Mouse (Mus musculus) lung, embryonic 14.5 days (tissue): ENCODE results near the gene Msrb3. TPM values are rescaled to one million over a fixed set of nuclear protein-coding genes. Genes with fewer than 3 reads are reported as not detected.

Experiments
- ATAC-seq: fragments of 200-750 bp; cut with Nextera tagmentation; 2 replicates; pipeline ENCODE4 v1.8.0; 2017; ENCODE audit warnings: mild to moderate bottlenecking, moderate TSS enrichment, moderate library complexity; ENCODE audit not compliant: insufficient read depth
- DNase-seq: peaks from one replicate; pipeline ENCODE4 v3.0.0-alpha.2; 2015
- H3K27ac ChIP-seq: fragments of 300-500 bp; sonication (generic); 2 replicates; pipeline ENCODE4 v1.5.1; 2014; ENCODE audit warnings: low read depth, mild to moderate bottlenecking, moderate library complexity
- H3K27me3 ChIP-seq: fragments of 300-500 bp; sonication (generic); 2 replicates; pipeline ENCODE4 v1.6.1; 2014; ENCODE audit warnings: low read length, control low read depth; ENCODE audit not compliant: insufficient read depth
- H3K36me3 ChIP-seq: fragments of 300-500 bp; sonication (generic); 2 replicates; pipeline ENCODE4 v1.6.1; 2014; ENCODE audit warnings: control low read depth; ENCODE audit not compliant: insufficient read depth
- H3K4me1 ChIP-seq: fragments of 300-500 bp; sonication (generic); 2 replicates; pipeline ENCODE4 v1.6.1; 2014; ENCODE audit warnings: antibody characterized with exemption, control low read depth; ENCODE audit not compliant: insufficient read depth
- H3K4me2 ChIP-seq: fragments of 300-500 bp; sonication (generic); 2 replicates; pipeline ENCODE4 v1.6.1; 2014; ENCODE audit warnings: mild to moderate bottlenecking
- H3K4me3 ChIP-seq: fragments of 300-500 bp; sonication (generic); 2 replicates; pipeline ENCODE4 v1.5.1; 2014; ENCODE audit warnings: low read depth, low read length
- H3K9ac ChIP-seq: fragments of 300-500 bp; sonication (generic); 2 replicates; pipeline ENCODE4 v1.6.1; 2014
- H3K9me3 ChIP-seq: fragments of 300-500 bp; sonication (generic); 2 replicates; pipeline ENCODE4 v1.6.1; 2016; ENCODE audit warnings: low read depth, low read length, control low read depth
- CTCF ChIP-seq: IDR thresholded peaks from 2 replicates; pipeline ENCODE4 v1.5.1; 2016; ENCODE audit warnings: antibody characterized with exemption, low read depth
- WGBS: fragments of 180-500 bp; shearing (Covaris S2); extraction: QIAGEN DNeasy Blood & Tissue Kit; methylation state at CpG from one replicate; pipeline ENCODE4 v1.1.7; 2014; 5-methylcytosine and 5-hydroxymethylcytosine counted together
- polyA plus RNA-seq: library from polyadenylated mRNA; unstranded; fragments of >200 nt; fragmentation: Nextera tagmentation; extraction: Ambion mirVana; gene quantifications from 2 replicates; pipeline ENCODE4 v1.2.1, GENCODE M21; 2014

Msrb3 gene
- polyA plus RNA-seq, 1 experiment from 2014 or later, result 13.0 TPM

DNA sequence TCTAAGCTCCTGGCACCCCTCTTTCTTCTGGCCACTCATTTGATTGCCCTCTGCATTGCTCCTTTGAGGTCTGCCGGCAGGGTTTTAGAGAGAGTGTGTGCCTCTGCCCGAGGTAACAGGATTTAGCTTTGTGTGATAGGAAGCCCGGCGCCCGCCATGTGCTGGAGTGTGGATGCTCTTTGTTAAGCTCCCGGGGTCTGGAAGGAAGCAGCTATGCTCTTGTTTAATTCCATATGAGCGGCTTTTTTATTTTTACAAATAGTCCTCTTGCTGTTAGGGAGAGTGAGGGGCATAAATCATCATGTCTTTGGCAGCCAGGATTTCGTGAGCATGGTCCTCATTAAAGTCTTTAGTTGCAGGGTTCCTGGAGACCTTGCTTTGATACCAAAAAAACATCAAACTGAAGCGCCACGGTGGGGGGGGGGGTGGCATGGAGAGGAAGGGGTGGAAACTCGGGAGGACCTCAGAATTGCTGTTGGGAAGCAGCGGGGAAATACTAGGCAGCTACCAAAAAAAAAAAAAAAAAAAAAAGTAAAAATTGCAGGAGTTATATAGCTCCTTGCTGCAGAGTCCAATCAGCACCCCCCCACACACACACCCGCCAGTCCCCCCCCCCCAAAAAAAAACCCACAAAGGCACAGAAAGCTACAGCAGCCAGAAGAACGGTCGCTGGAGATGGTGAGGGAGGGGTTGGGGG, 154.3 kb downstream of the Msrb3 start:
- Histone ChIP-seq H3K9ac (peak overlapping the region; percentile 32), H3K4me3 (peak overlapping the region; percentile 28), H3K27me3 (no peaks in the 10 kb centered on the region), H3K4me2 (peak overlapping the region; percentile 69), H3K27ac (peak overlapping the region; percentile 79; the same call in 1 of the 2 replicates), H3K36me3 (no peaks in the 10 kb centered on the region), H3K4me1 (peaks cover 6% of the 10 kb centered on the region; the same call in 1 of the 2 replicates), H3K9me3 (no peaks in the 10 kb centered on the region)
- peak; percentile 2; the same call in 1 of the 2 replicates for ATAC-seq
- DNase-seq, result peak; percentile 57
- TF ChIP-seq CTCF, result no peak
- 5% methylated on average over 15 of the region's 15 CpGs for WGBS

DNA sequence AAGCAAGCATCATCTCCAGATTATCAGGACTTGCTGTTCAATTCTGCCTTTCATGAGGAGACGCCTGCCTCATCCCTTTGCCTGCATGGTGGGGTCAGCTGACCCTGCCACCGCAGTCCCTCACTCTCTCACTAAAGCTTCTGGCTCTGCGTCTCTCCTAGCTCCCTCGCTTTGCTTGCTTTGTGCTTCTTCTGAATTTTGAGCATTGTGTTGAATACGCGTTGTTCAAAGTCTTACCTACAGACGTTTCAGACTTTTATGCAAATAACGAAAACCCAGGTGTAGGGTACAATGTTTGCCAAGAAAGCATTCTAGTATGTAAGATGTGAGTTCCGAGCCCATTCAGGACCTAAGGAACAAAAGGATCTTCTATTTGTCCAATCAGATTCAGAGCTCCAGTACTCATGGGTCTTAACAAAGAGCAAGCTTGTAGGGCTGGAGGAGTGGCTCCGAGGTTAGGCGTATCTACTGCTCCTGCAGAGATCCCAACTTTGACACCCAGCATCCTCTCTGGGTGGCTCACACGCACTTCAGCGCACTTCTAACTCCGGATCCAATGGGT, 162.3 kb downstream of the Msrb3 start:
- Histone ChIP-seq H3K27me3 (no peaks in the 10 kb centered on the region), H3K4me3 (no peak overlapping the region), H3K27ac (no peak overlapping the region), H3K4me2 (peak overlapping the region; percentile 60), H3K4me1 (no peaks in the 10 kb centered on the region; the same call in 1 of the 2 replicates), H3K9ac (no peak overlapping the region), H3K9me3 (no peaks in the 10 kb centered on the region), H3K36me3 (no peaks in the 10 kb centered on the region)
- ATAC-seq (no peak), DNase-seq (peak; percentile 17)
- WGBS, result 39% methylated on average over 14 of the region's 14 CpGs
- TF ChIP-seq CTCF, result no peak

DNA sequence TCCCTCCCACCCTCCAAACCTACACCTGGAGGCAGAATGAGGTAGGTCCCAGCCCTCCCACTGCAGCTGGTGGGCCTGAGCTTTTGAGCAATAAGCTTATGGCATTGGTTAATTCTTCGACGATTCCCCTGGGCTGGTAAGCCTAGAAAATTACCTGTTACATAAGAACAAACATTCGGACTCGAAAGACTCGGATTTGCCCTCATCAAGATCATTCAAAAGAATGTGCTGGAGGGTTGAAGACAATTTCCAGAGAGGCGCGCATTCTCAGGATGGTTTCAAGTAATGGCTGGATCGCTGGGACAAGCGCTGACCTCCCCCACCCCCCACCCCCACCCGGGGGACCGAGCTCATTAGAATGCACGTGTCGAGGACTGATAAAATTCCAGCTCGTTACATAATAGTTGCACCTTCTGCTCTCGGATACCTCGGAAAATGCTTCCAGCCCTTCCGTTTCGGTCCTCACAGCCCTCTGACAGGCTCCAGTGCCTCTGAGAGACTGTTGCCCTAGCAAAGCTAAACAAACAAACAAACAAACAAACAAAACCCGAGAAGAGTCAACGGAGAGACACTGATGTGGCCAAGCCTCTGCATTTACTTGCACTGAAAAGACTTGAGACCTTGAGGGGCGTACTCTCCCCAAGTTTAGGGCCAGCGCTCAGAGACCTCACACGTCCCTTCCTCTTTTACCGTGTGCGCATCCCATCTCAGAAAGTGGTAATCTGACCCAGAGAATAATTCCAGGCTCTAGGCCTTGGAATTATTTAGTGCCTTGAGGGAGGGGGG, 163.0 kb downstream of the Msrb3 start:
- no peak for TF ChIP-seq CTCF
- peak; percentile 34 for DNase-seq
- Histone ChIP-seq H3K4me1 (no peaks in the 10 kb centered on the region; the same call in 1 of the 2 replicates), H3K4me3 (peak overlapping the region; percentile 20), H3K36me3 (no peaks in the 10 kb centered on the region), H3K9ac (no peak overlapping the region), H3K9me3 (no peaks in the 10 kb centered on the region), H3K27me3 (no peaks in the 10 kb centered on the region), H3K4me2 (peak overlapping the region; percentile 60), H3K27ac (no peak overlapping the region)
- ATAC-seq, result peak; percentile 41; the same call in 1 of the 2 replicates
- 14% methylated on average over 25 of the region's 25 CpGs for WGBS

DNA sequence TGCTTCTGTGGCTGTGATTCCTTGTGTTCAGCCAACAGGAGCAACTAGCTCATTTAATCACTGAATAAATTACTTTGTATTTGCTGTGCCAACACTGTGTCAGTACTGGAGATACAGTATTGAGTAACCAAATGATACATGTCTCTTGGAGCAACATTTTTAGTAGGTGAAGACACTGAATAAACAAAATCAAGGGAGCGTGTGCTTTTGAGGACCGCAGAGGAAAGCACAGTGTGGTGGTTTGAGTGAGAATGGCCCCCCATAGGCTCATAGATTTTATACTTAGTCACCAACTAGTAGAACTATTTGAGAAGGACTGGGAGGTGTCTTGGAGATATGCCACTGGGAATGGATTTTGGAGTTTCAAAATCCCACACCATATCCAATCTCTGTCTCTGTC, 164.5 kb downstream of the Msrb3 start:
- WGBS, result 84% methylated on average over 2 of the region's 2 CpGs
- Histone ChIP-seq H3K4me1 (no peaks in the 10 kb centered on the region; the same call in 1 of the 2 replicates), H3K27me3 (no peaks in the 10 kb centered on the region)

More for the DNA sequence above, 164.5 kb downstream of the Msrb3 start:
- no peak for ATAC-seq
- Histone ChIP-seq H3K36me3 (no peaks in the 10 kb centered on the region), H3K27ac (no peak overlapping the region), H3K9ac (no peak overlapping the region), H3K4me3 (no peak overlapping the region), H3K4me2 (no peak overlapping the region), H3K9me3 (no peaks in the 10 kb centered on the region)
- DNase-seq, result peak; percentile 11
- no peak for TF ChIP-seq CTCF

Other genes with a start within 250 kb of the Msrb3 start
- gene Lemd3, start 80.2 kb upstream of the Msrb3 start, polyA plus RNA-seq, result 5.3 and 5.6 TPM in 2 replicates
- gene Wif1, start 134.9 kb upstream of the Msrb3 start, polyA plus RNA-seq, result 7.5 and 8.9 TPM in 2 replicates